Mouse (Mus musculus) midbrain, embryonic 13.5 days (tissue): Measurements from ENCODE around the gene Cdh12. TPM values are rescaled to one million over a fixed set of nuclear protein-coding genes. Genes with fewer than 3 reads are reported as not detected.

Experiments used
- microRNA-seq: library from miRNA; unstranded; fragments of <30 nt; microRNA quantifications from one replicate; pipeline ENCODE4, GENCODE M21; 2016
- polyA plus RNA-seq: library from polyadenylated mRNA; unstranded; fragments of >200 nt; fragmentation: Nextera tagmentation; extraction: Ambion mirVana; gene quantifications from 2 replicates; pipeline ENCODE4 v1.2.1, GENCODE M21; 2015

Gene Cdh12
- polyA plus RNA-seq, 1 experiment from 2014 or later: 2.7 TPM

Small RNAs within 50 kb of the gene (microRNA-seq; reads per million reads assigned to microRNA genes)
- gene Gm27397: not detected

Other genes starting within 250 kb of the Cdh12 start
- 0.15 and 0.18 TPM in 2 replicates for gene Acot10, start 217.5 kb downstream of the Cdh12 start, polyA plus RNA-seq